Mouse (Mus musculus): ENCODE data around the gene Efnb1. TPM values are rescaled to one million over a fixed set of nuclear protein-coding genes. Genes with fewer than 3 reads are reported as not detected.
"Not testable (repeated sequence)": the region's sequence is repeated elsewhere in the genome, so short reads cannot be mapped to it uniquely, and the experiment has no call there.

The Efnb1 gene
- total RNA-seq (2021): 1 to 10 TPM; 4.4 to 6.8 TPM
- long read RNA-seq, experiment 1, partial matches to known transcripts: 1 of 7 reads
- long read RNA-seq, experiment 1, other reads (novel, unspliced or antisense): 2 of 7 reads
- long read RNA-seq, experiment 2, partial matches to known transcripts: 0 of 5 reads
- long read RNA-seq, experiment 2, other reads (novel, unspliced or antisense): 3 of 5 reads

GRCm38 (mm10) chrX:99135523-99136258, at the start of gene Efnb1:
Gene Efnb1, plus strand, starts transcription at chrX:99136130.
- peak; percentile 89 for DNase-seq

- no peak for DNase-seq
Observed at GRCm38 (mm10) chrX:99092704-99093103, 43.2 kb upstream of the Efnb1 start.

GRCm38 (mm10) chrX:99111088-99111724, 24.7 kb upstream of the Efnb1 start:
- not testable (repeated sequence) for DNase-seq

GRCm38 (mm10) chrX:99119510-99119909, 16.4 kb upstream of the Efnb1 start:
- DNase-seq: no peak

- no peak for DNase-seq
Observed at GRCm38 (mm10) chrX:99130059-99130458, 5.9 kb upstream of the Efnb1 start.

GRCm38 (mm10) chrX:99132573-99132972, 3.4 kb upstream of the Efnb1 start:
- no peak for DNase-seq

GRCm38 (mm10) chrX:99134891-99135290, 1.0 kb upstream of the Efnb1 start:
- DNase-seq: peak; percentile 57

- DNase-seq: peak; percentile 15
Observed at GRCm38 (mm10) chrX:99136431-99136966, 569 bp downstream of the Efnb1 start.

GRCm38 (mm10) chrX:99137143-99137870, 1.4 kb downstream of the Efnb1 start:
- DNase-seq: no peak

- no peak for DNase-seq
Observed at GRCm38 (mm10) chrX:99137928-99138740, 2.2 kb downstream of the Efnb1 start.

GRCm38 (mm10) chrX:99141079-99141478, 5.1 kb downstream of the Efnb1 start:
- no peak for DNase-seq

- DNase-seq: no peak
Observed at GRCm38 (mm10) chrX:99141900-99142299, 6.0 kb downstream of the Efnb1 start.

GRCm38 (mm10) chrX:99145561-99145960, 9.6 kb downstream of the Efnb1 start:
- DNase-seq: no peak

GRCm38 (mm10) chrX:99148061-99148905, 12.4 kb downstream of the Efnb1 start:
- DNase-seq: no peak

GRCm38 (mm10) chrX:99149047-99149446, 13.1 kb downstream of the Efnb1 start:
- DNase-seq: no peak

GRCm38 (mm10) chrX:99149900-99150299, 14.0 kb downstream of the Efnb1 start:
- DNase-seq: no peak

- no peak for DNase-seq
Observed at GRCm38 (mm10) chrX:99150712-99151111, 14.8 kb downstream of the Efnb1 start.

GRCm38 (mm10) chrX:99151434-99151833, 15.5 kb downstream of the Efnb1 start:
- DNase-seq: no peak

GRCm38 (mm10) chrX:99152141-99152540, 16.2 kb downstream of the Efnb1 start:
- DNase-seq: no peak

- no peak for DNase-seq
Observed at GRCm38 (mm10) chrX:99152566-99153265, 16.8 kb downstream of the Efnb1 start.

All from gastrocnemius, postnatal 25 days (tissue).